Mouse (Mus musculus): Measurements from ENCODE around the gene Eif3d. TPM values are rescaled to one million over a fixed set of nuclear protein-coding genes. Genes with fewer than 3 reads are reported as not detected.

Eif3d gene
- polyA plus RNA-seq, 1 experiment from 2014 or later: 256 TPM

DNA sequence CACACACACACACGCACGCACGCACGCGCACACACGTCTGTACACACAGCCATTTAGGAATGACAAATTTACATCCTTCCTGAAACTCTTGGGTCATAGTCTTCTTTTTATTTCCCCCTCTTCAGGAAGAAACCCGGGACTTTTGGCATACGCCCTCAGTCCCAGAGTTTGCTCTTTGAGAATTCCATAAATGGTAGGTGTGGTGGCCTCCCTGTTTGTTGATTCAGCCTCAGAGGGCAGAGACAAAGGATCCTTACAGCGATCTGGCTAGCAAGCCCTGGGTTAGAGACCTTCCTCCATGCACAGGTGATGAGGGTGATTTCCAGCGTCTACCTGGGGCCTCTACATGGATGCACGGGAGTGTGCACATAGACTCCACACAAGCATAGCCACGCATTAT is 51.2 kb downstream of the Eif3d start:
- no peak overlapping the region for H3K9ac ChIP-seq (ENCODE audit: low read length)
- ATAC-seq (ENCODE audit: low FRiP score) (no peak), DNase-seq (ENCODE audit: low spot score, missing footprints) (no peak)
- no peaks in the 10 kb centered on the region for H3K9me3 ChIP-seq (ENCODE audit: control insufficient read depth, low read length)
- no peaks in the 10 kb centered on the region for H3K27me3 ChIP-seq (ENCODE audit: control insufficient read depth, insufficient read depth, low read length)
- no peak overlapping the region for H3K4me2 ChIP-seq
- H3K36me3 ChIP-seq (ENCODE audit: control insufficient read depth, insufficient read depth, low read length): peaks cover 14% of the 10 kb centered on the region; the same call in 1 of the 2 replicates
- H3K4me3 ChIP-seq (ENCODE audit: low read depth, low read length): no peak overlapping the region
- H3K4me1 ChIP-seq (ENCODE audit: control insufficient read depth, insufficient read depth, low read length): no peaks in the 10 kb centered on the region
- H3K27ac ChIP-seq (ENCODE audit: low read depth, low read length): no peak overlapping the region
- 90% methylated on average over 12 of the region's 12 CpGs for WGBS

- H3K9ac ChIP-seq (ENCODE audit: low read length): no peak overlapping the region
- H3K4me3 ChIP-seq (ENCODE audit: low read depth, low read length): no peak overlapping the region
- ATAC-seq (ENCODE audit: low FRiP score): peak; percentile 48; the same call in 1 of the 2 replicates
- no peak overlapping the region for H3K27ac ChIP-seq (ENCODE audit: low read depth, low read length)
- H3K4me2 ChIP-seq: no peak overlapping the region
- no peaks in the 10 kb centered on the region for H3K27me3 ChIP-seq (ENCODE audit: control insufficient read depth, insufficient read depth, low read length)
- 44% methylated on average over 8 of the region's 8 CpGs for WGBS
- no peaks in the 10 kb centered on the region for H3K9me3 ChIP-seq (ENCODE audit: control insufficient read depth, low read length)
- peak; percentile 100 for DNase-seq (ENCODE audit: low spot score, missing footprints)
- peaks cover 13% of the 10 kb centered on the region; the same call in 1 of the 2 replicates for H3K36me3 ChIP-seq (ENCODE audit: control insufficient read depth, insufficient read depth, low read length)
- no peaks in the 10 kb centered on the region for H3K4me1 ChIP-seq (ENCODE audit: control insufficient read depth, insufficient read depth, low read length)
Observed at GRCm38 (mm10) chr15:77916851-77917544, 53.6 kb downstream of the Eif3d start.

DNA sequence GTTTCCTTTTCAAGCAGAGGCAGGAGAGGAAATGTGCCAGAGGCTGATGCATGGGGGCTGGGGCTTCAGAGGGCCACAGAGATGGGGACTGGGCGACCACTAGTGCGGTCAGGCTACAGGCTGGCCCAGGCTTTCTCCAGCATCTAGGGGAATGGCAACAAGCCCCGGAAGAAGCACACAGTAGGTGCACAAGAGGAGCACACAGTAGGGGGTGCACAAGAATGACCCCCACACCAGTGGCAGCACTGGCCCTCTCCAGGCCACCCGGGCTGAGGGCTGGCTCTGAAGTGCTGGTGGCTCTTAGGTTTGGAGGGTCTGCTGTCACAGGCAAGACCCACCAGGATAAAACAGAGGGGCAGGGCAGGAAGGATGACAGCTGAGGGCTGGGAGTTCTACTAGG is 55.3 kb downstream of the Eif3d start:
- Histone ChIP-seq H3K27ac (ENCODE audit: low read depth, low read length) (no peak overlapping the region), H3K36me3 (ENCODE audit: control insufficient read depth, insufficient read depth, low read length) (peaks cover 10% of the 10 kb centered on the region; the same call in 1 of the 2 replicates), H3K4me1 (ENCODE audit: control insufficient read depth, insufficient read depth, low read length) (no peaks in the 10 kb centered on the region), H3K4me3 (ENCODE audit: low read depth, low read length) (no peak overlapping the region), H3K27me3 (ENCODE audit: control insufficient read depth, insufficient read depth, low read length) (no peaks in the 10 kb centered on the region), H3K9ac (ENCODE audit: low read length) (no peak overlapping the region), H3K9me3 (ENCODE audit: control insufficient read depth, low read length) (no peaks in the 10 kb centered on the region), H3K4me2 (no peak overlapping the region)
- DNase-seq (ENCODE audit: low spot score, missing footprints): no peak
- no peak for ATAC-seq (ENCODE audit: low FRiP score)
- WGBS: 90% methylated on average over 4 of the region's 4 CpGs

GRCm38 (mm10) chr15:77914507-77914906 is 56.1 kb downstream of the Eif3d start:
- Histone ChIP-seq H3K9me3 (ENCODE audit: control insufficient read depth, low read length) (no peaks in the 10 kb centered on the region), H3K9ac (ENCODE audit: low read length) (no peak overlapping the region), H3K27ac (ENCODE audit: low read depth, low read length) (no peak overlapping the region), H3K4me1 (ENCODE audit: control insufficient read depth, insufficient read depth, low read length) (no peaks in the 10 kb centered on the region), H3K27me3 (ENCODE audit: control insufficient read depth, insufficient read depth, low read length) (no peaks in the 10 kb centered on the region), H3K4me3 (ENCODE audit: low read depth, low read length) (no peak overlapping the region), H3K4me2 (no peak overlapping the region), H3K36me3 (ENCODE audit: control insufficient read depth, insufficient read depth, low read length) (peaks cover 10% of the 10 kb centered on the region; the same call in 1 of the 2 replicates)
- ATAC-seq (ENCODE audit: low FRiP score): no peak
- no peak for DNase-seq (ENCODE audit: low spot score, missing footprints)
- WGBS: 97% methylated on average over 3 of the region's 3 CpGs

GRCm38 (mm10) chr15:77913054-77913453 is 57.6 kb downstream of the Eif3d start:
- Histone ChIP-seq H3K27me3 (ENCODE audit: control insufficient read depth, insufficient read depth, low read length) (no peaks in the 10 kb centered on the region), H3K4me1 (ENCODE audit: control insufficient read depth, insufficient read depth, low read length) (no peaks in the 10 kb centered on the region), H3K36me3 (ENCODE audit: control insufficient read depth, insufficient read depth, low read length) (peaks cover 10% of the 10 kb centered on the region; the same call in 1 of the 2 replicates), H3K4me3 (ENCODE audit: low read depth, low read length) (no peak overlapping the region), H3K4me2 (no peak overlapping the region), H3K27ac (ENCODE audit: low read depth, low read length) (no peak overlapping the region), H3K9ac (ENCODE audit: low read length) (no peak overlapping the region), H3K9me3 (ENCODE audit: control insufficient read depth, low read length) (no peaks in the 10 kb centered on the region)
- 87% methylated on average over 8 of the region's 8 CpGs for WGBS
- DNase-seq (ENCODE audit: low spot score, missing footprints): no peak
- ATAC-seq (ENCODE audit: low FRiP score): no peak

- no peak overlapping the region for H3K27ac ChIP-seq (ENCODE audit: low read depth, low read length)
- no peaks in the 10 kb centered on the region for H3K9me3 ChIP-seq (ENCODE audit: control insufficient read depth, low read length)
- H3K4me1 ChIP-seq (ENCODE audit: control insufficient read depth, insufficient read depth, low read length): no peaks in the 10 kb centered on the region
- H3K4me2 ChIP-seq: no peak overlapping the region
- no peak for DNase-seq (ENCODE audit: low spot score, missing footprints)
- no peak for ATAC-seq (ENCODE audit: low FRiP score)
- no peak overlapping the region for H3K4me3 ChIP-seq (ENCODE audit: low read depth, low read length)
- no peaks in the 10 kb centered on the region for H3K27me3 ChIP-seq (ENCODE audit: control insufficient read depth, insufficient read depth, low read length)
- H3K36me3 ChIP-seq (ENCODE audit: control insufficient read depth, insufficient read depth, low read length): peaks cover 10% of the 10 kb centered on the region; the same call in 1 of the 2 replicates
- 60% methylated on average over 7 of the region's 7 CpGs for WGBS
- no peak overlapping the region for H3K9ac ChIP-seq (ENCODE audit: low read length)
Observed at GRCm38 (mm10) chr15:77912585-77912984, 58.0 kb downstream of the Eif3d start.

DNA sequence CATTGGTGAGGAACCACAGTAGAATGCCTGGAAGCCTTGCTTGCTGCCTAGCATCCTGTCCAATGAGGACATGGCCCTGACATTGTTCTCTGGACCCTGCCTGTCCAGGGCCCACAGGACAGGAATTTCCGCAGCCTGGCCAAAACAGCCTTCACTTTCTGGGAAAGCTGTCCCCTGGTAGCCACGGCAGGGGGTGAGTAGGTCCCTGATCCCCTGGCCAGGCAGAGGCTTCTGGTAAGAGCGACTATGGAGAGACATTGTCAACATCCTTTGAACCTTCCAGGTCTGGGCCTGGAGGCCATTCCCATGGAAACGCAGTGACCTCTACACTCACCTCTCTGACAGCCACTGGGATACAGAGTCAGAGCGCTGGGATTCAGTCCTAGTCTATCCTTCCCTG is 58.6 kb downstream of the Eif3d start:
- 46% methylated on average over 5 of the region's 5 CpGs for WGBS
- no peak overlapping the region for H3K4me3 ChIP-seq (ENCODE audit: low read depth, low read length)
- no peak overlapping the region for H3K27ac ChIP-seq (ENCODE audit: low read depth, low read length)
- H3K9ac ChIP-seq (ENCODE audit: low read length): no peak overlapping the region
- DNase-seq (ENCODE audit: low spot score, missing footprints): no peak
- no peaks in the 10 kb centered on the region for H3K9me3 ChIP-seq (ENCODE audit: control insufficient read depth, low read length)
- H3K36me3 ChIP-seq (ENCODE audit: control insufficient read depth, insufficient read depth, low read length): peaks cover 10% of the 10 kb centered on the region; the same call in 1 of the 2 replicates
- H3K4me2 ChIP-seq: no peak overlapping the region
- H3K27me3 ChIP-seq (ENCODE audit: control insufficient read depth, insufficient read depth, low read length): no peaks in the 10 kb centered on the region
- no peak for ATAC-seq (ENCODE audit: low FRiP score)
- H3K4me1 ChIP-seq (ENCODE audit: control insufficient read depth, insufficient read depth, low read length): no peaks in the 10 kb centered on the region

DNA sequence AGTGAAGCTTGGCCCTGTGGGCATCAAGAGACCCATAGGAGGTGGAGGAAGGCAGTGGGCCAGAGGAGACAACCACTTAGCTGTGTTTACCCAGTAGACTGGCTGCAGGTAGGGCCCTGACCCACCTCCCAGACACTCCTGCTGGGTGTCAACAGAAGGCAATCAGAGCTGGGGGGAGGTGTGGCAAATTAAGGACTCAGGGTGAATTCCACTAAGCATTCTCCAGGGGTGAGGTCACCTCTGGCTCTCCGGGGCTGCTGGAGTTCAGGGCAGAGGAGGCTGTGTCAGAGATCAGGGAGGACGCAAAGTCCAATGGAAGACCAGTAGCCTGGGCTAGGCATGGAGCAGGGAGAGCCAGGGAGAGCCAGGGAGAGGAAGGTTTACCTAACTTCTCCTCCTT is 59.5 kb downstream of the Eif3d start:
- H3K36me3 ChIP-seq (ENCODE audit: control insufficient read depth, insufficient read depth, low read length): peaks cover 10% of the 10 kb centered on the region; the same call in 1 of the 2 replicates
- no peak overlapping the region for H3K9ac ChIP-seq (ENCODE audit: low read length)
- no peaks in the 10 kb centered on the region for H3K4me1 ChIP-seq (ENCODE audit: control insufficient read depth, insufficient read depth, low read length)
- H3K27ac ChIP-seq (ENCODE audit: low read depth, low read length): no peak overlapping the region
- H3K27me3 ChIP-seq (ENCODE audit: control insufficient read depth, insufficient read depth, low read length): peaks cover 5% of the 10 kb centered on the region; the same call in 1 of the 2 replicates
- ATAC-seq (ENCODE audit: low FRiP score) (no peak), DNase-seq (ENCODE audit: low spot score, missing footprints) (no peak)
- no peak overlapping the region for H3K4me3 ChIP-seq (ENCODE audit: low read depth, low read length)
- no peaks in the 10 kb centered on the region for H3K9me3 ChIP-seq (ENCODE audit: control insufficient read depth, low read length)
- 29% methylated on average over 2 of the region's 2 CpGs for WGBS
- H3K4me2 ChIP-seq: no peak overlapping the region

All from midbrain, embryonic 11.5 days (tissue).